Mouse (Mus musculus): ENCODE measurements around the gene Slc29a2. TPM values are rescaled to one million over a fixed set of nuclear protein-coding genes. Genes with fewer than 3 reads are reported as not detected.

Gene Slc29a2
- polyA plus RNA-seq, 1 experiment from 2014 or later = 5.4 TPM

- peak overlapping the region; percentile 63 for H3K27ac ChIP-seq (ENCODE audit: low read length)
- peak overlapping the region; percentile 63 for H3K4me3 ChIP-seq (ENCODE audit: low read length)
- peaks cover 16% of the 10 kb centered on the region; the same call in 1 of the 2 replicates for H3K27me3 ChIP-seq (replicated peaks; ENCODE audit: control insufficient read depth, insufficient read depth, low read length)
- H3K4me1 ChIP-seq (ENCODE audit: control insufficient read depth, insufficient read depth, low read length) = peaks cover 51% of the 10 kb centered on the region
- 3% methylated on average over 20 of the region's 20 CpGs for WGBS
- peak overlapping the region; percentile 67 for H3K4me2 ChIP-seq (ENCODE audit: low read depth, low read length)
- peak; percentile 48 for ATAC-seq
- H3K9ac ChIP-seq (ENCODE audit: low read depth, low read length) = peak overlapping the region; percentile 14
- H3K9me3 ChIP-seq (ENCODE audit: control insufficient read depth, low read length) = no peaks in the 10 kb centered on the region; the same call in 1 of the 2 replicates
- no peaks in the 10 kb centered on the region for H3K36me3 ChIP-seq (ENCODE audit: control insufficient read depth, insufficient read depth, low read length)
Observed at GRCm38 (mm10) chr19:5072389-5073019, 48.8 kb downstream of the Slc29a2 start.

GRCm38 (mm10) chr19:5073028-5073427, 49.4 kb downstream of the Slc29a2 start:
- Histone ChIP-seq H3K9me3 (ENCODE audit: control insufficient read depth, low read length) (no peaks in the 10 kb centered on the region; the same call in 1 of the 2 replicates), H3K9ac (ENCODE audit: low read depth, low read length) (no peak overlapping the region), H3K4me2 (ENCODE audit: low read depth, low read length) (peak overlapping the region; percentile 67), H3K4me1 (ENCODE audit: control insufficient read depth, insufficient read depth, low read length) (peaks cover 45% of the 10 kb centered on the region), H3K4me3 (ENCODE audit: low read length) (peak overlapping the region; percentile 63), H3K36me3 (ENCODE audit: control insufficient read depth, insufficient read depth, low read length) (no peaks in the 10 kb centered on the region), H3K27me3 (replicated peaks; ENCODE audit: control insufficient read depth, insufficient read depth, low read length) (peaks cover 15% of the 10 kb centered on the region; the same call in 1 of the 2 replicates), H3K27ac (ENCODE audit: low read length) (peak overlapping the region; percentile 63; the same call in 1 of the 2 replicates)
- WGBS = 1% methylated on average over 15 of the region's 15 CpGs
- ATAC-seq = peak; percentile 9; the same call in 1 of the 2 replicates

DNA sequence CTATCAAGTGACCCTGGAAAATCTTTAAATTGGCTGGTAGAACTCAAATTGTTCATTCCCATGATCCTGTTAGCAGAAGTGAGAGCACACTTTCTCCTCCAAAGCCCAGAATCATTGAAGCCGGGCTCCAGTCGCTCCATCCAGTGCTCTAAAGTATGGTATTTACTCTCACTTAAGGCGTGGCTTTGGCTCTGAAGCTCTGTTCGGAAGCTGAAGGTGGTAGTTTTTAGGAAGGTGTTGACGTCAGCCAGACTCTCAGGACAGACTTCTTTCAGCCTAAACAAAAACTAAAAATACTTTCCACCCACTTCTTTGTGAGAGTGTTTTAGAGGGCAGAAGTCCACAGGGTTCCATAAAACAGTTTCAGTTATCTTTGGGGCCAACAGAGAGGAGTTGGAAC, 49.9 kb downstream of the Slc29a2 start:
- no peak overlapping the region for H3K27ac ChIP-seq (ENCODE audit: low read length)
- no peaks in the 10 kb centered on the region for H3K36me3 ChIP-seq (ENCODE audit: control insufficient read depth, insufficient read depth, low read length)
- no peaks in the 10 kb centered on the region; the same call in 1 of the 2 replicates for H3K9me3 ChIP-seq (ENCODE audit: control insufficient read depth, low read length)
- H3K4me3 ChIP-seq (ENCODE audit: low read length) = no peak overlapping the region
- WGBS = 24% methylated on average over 5 of the region's 5 CpGs
- H3K4me2 ChIP-seq (ENCODE audit: low read depth, low read length) = no peak overlapping the region
- H3K4me1 ChIP-seq (ENCODE audit: control insufficient read depth, insufficient read depth, low read length) = peaks cover 40% of the 10 kb centered on the region
- H3K27me3 ChIP-seq (replicated peaks; ENCODE audit: control insufficient read depth, insufficient read depth, low read length) = peaks cover 11% of the 10 kb centered on the region; the same call in 1 of the 2 replicates
- H3K9ac ChIP-seq (ENCODE audit: low read depth, low read length) = no peak overlapping the region
- ATAC-seq = no peak

- Histone ChIP-seq H3K4me1 (ENCODE audit: control insufficient read depth, insufficient read depth, low read length) (no peaks in the 10 kb centered on the region), H3K4me3 (ENCODE audit: low read length) (no peak overlapping the region), H3K27ac (ENCODE audit: low read length) (no peak overlapping the region), H3K9ac (ENCODE audit: low read depth, low read length) (no peak overlapping the region), H3K9me3 (ENCODE audit: control insufficient read depth, low read length) (no peaks in the 10 kb centered on the region; the same call in 1 of the 2 replicates), H3K36me3 (ENCODE audit: control insufficient read depth, insufficient read depth, low read length) (no peaks in the 10 kb centered on the region), H3K27me3 (replicated peaks; ENCODE audit: control insufficient read depth, insufficient read depth, low read length) (peaks cover 39% of the 10 kb centered on the region), H3K4me2 (ENCODE audit: low read depth, low read length) (no peak overlapping the region)
- ATAC-seq = no peak
- WGBS = 80% methylated on average over 1 of the region's 1 CpGs
Observed at GRCm38 (mm10) chr19:5079279-5079678, 55.6 kb downstream of the Slc29a2 start.

Other genes starting within 250 kb of the Slc29a2 start
- gene Rbm4, start 230.0 kb upstream of the Slc29a2 start, polyA plus RNA-seq (2015; fragmentation: Nextera tagmentation; extraction: Ambion mirVana) = 47.3 and 49.4 TPM in 2 replicates
- gene Gm21992, start 212.2 kb upstream of the Slc29a2 start, polyA plus RNA-seq (2015; fragmentation: Nextera tagmentation; extraction: Ambion mirVana) = 29.4 and 30.1 TPM in 2 replicates
- gene Rbm14, start 212.2 kb upstream of the Slc29a2 start, polyA plus RNA-seq (2015; fragmentation: Nextera tagmentation; extraction: Ambion mirVana) = 73.1 and 77.0 TPM in 2 replicates
- gene Ccs, start 184.5 kb upstream of the Slc29a2 start, polyA plus RNA-seq (2015; fragmentation: Nextera tagmentation; extraction: Ambion mirVana) = 61.4 and 65.8 TPM in 2 replicates
- gene Ccdc87, start 184.5 kb upstream of the Slc29a2 start, polyA plus RNA-seq (2015; fragmentation: Nextera tagmentation; extraction: Ambion mirVana) = 0.06 TPM in 1 of 2 replicates, not detected in the other
- gene Ctsf, start 168.7 kb upstream of the Slc29a2 start, polyA plus RNA-seq (2015; fragmentation: Nextera tagmentation; extraction: Ambion mirVana) = 24.0 and 26.3 TPM in 2 replicates
- 1.1 and 1.3 TPM in 2 replicates for gene Actn3, start 146.0 kb upstream of the Slc29a2 start, polyA plus RNA-seq (2015; fragmentation: Nextera tagmentation; extraction: Ambion mirVana)
- 10.9 and 11.1 TPM in 2 replicates for gene Zdhhc24, start 145.2 kb upstream of the Slc29a2 start, polyA plus RNA-seq (2015; fragmentation: Nextera tagmentation; extraction: Ambion mirVana)
- 2.4 and 2.8 TPM in 2 replicates for gene Bbs1, start 117.2 kb upstream of the Slc29a2 start, polyA plus RNA-seq (2015; fragmentation: Nextera tagmentation; extraction: Ambion mirVana)
- gene Dpp3, start 95.6 kb upstream of the Slc29a2 start, polyA plus RNA-seq (2015; fragmentation: Nextera tagmentation; extraction: Ambion mirVana) = 137 and 138 TPM in 2 replicates
- 1.3 and 1.6 TPM in 2 replicates for gene Peli3, start 80.7 kb upstream of the Slc29a2 start, polyA plus RNA-seq (2015; fragmentation: Nextera tagmentation; extraction: Ambion mirVana)
- 88.1 and 98.2 TPM in 2 replicates for gene Mrpl11, start 61.7 kb upstream of the Slc29a2 start, polyA plus RNA-seq (2015; fragmentation: Nextera tagmentation; extraction: Ambion mirVana)
- 0.13 and 0.22 TPM in 2 replicates for gene Npas4, start 33.5 kb upstream of the Slc29a2 start, polyA plus RNA-seq (2015; fragmentation: Nextera tagmentation; extraction: Ambion mirVana)
- gene B4gat1, start 15.0 kb downstream of the Slc29a2 start, polyA plus RNA-seq (2015; fragmentation: Nextera tagmentation; extraction: Ambion mirVana) = 34.2 and 39.3 TPM in 2 replicates
- gene AC124502.3, start 15.0 kb downstream of the Slc29a2 start, polyA plus RNA-seq (2015; fragmentation: Nextera tagmentation; extraction: Ambion mirVana) = 0.92 and 1.5 TPM in 2 replicates
- 43.7 and 44.1 TPM in 2 replicates for gene Brms1, start 17.5 kb downstream of the Slc29a2 start, polyA plus RNA-seq (2015; fragmentation: Nextera tagmentation; extraction: Ambion mirVana)
- 2.5 and 2.8 TPM in 2 replicates for gene Rin1, start 26.6 kb downstream of the Slc29a2 start, polyA plus RNA-seq (2015; fragmentation: Nextera tagmentation; extraction: Ambion mirVana)
- 42.8 and 49.6 TPM in 2 replicates for gene Cd248, start 44.2 kb downstream of the Slc29a2 start, polyA plus RNA-seq (2015; fragmentation: Nextera tagmentation; extraction: Ambion mirVana)
- 4.7 and 5.1 TPM in 2 replicates for gene Tmem151a, start 61.7 kb downstream of the Slc29a2 start, polyA plus RNA-seq (2015; fragmentation: Nextera tagmentation; extraction: Ambion mirVana)
- 155 and 176 TPM in 2 replicates for gene Yif1a, start 64.7 kb downstream of the Slc29a2 start, polyA plus RNA-seq (2015; fragmentation: Nextera tagmentation; extraction: Ambion mirVana)
- gene Cnih2, start 74.7 kb downstream of the Slc29a2 start, polyA plus RNA-seq (2015; fragmentation: Nextera tagmentation; extraction: Ambion mirVana) = 8.1 and 8.3 TPM in 2 replicates
- gene Rab1b, start 83.2 kb downstream of the Slc29a2 start, polyA plus RNA-seq (2015; fragmentation: Nextera tagmentation; extraction: Ambion mirVana) = 241 and 244 TPM in 2 replicates
- 12.7 and 13.6 TPM in 2 replicates for gene Klc2, start 94.7 kb downstream of the Slc29a2 start, polyA plus RNA-seq (2015; fragmentation: Nextera tagmentation; extraction: Ambion mirVana)
- 11.4 and 13.8 TPM in 2 replicates for gene Pacs1, start 249.3 kb downstream of the Slc29a2 start, polyA plus RNA-seq (2015; fragmentation: Nextera tagmentation; extraction: Ambion mirVana)

Data from intestine, embryonic 16.5 days (tissue).